Mouse (Mus musculus): Measurements from ENCODE around the gene Slc6a17. TPM values are rescaled to one million over a fixed set of nuclear protein-coding genes. Genes with fewer than 3 reads are reported as not detected.

Gene Slc6a17
- under 1 TPM; 0.28 to 0.81 TPM for total RNA-seq (2021)
- long read RNA-seq, experiment 1, partial matches to known transcripts: 0 of 1 reads
- long read RNA-seq, experiment 1, other reads (novel, unspliced or antisense): 1 of 1 reads
- long read RNA-seq, experiment 2: 0 reads

DNA sequence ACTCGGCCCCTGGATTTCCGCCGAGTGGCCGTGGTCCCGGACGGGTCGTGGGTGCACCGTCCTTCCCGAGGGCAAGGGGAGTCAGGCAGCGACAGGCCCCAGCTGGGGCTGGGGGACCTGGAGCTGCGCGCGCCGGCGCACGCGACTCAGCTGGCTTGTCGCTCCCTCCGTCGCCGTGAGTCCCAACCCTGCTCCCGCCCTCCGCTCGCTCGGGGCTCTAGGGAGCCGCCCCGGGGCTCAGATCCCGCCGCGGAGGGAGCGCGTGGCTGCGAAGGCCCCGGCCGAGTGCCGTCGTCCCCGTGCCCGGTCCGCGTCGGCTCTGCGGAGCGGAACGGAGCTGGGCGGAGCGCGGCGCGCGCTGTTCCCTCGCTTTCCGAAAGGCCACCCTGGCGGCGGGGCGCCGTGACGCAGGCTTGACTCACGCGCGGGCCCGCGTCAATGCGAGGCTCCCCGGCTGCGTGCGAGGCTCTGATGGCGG, at the start of gene Slc6a17:
TSS of gene Slc6a17 (minus strand) at position 388 of the 478 bp plus-strand sequence.
- peak; percentile 15; the same call in 1 of the 2 replicates for TF ChIP-seq CTCF (IDR thresholded peaks at IDR 0.05)
- intact Hi-C loops (cut with DNase I): no loop called here
- peak; percentile 42 for DNase-seq
- H3K4me3 ChIP-seq: peak within 1 kb of the TSS; percentile 63
- H3K27ac ChIP-seq: no peak within 1 kb of the TSS

DNA sequence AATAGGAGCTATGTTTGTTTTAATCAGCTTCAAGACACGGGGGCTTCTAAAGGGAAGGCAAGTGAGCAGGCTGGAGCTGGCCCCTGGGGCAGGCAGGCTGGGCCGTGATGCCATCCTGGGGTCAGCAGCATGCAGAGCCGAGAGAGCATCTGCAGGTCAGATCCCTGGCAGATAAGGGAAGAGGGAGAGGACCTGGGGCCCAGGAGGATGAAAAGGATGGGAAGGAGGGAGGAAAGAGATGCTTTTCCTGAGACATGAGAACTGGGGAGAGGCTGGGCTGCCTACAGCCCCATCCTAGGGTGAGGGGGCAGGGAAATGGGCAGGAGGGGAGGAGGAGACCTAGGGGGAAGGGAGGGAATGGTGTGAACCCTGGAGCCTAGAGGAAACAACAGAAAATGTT, 47.5 kb upstream of the Slc6a17 start:
- intact Hi-C loops (cut with DNase I): no loop called here
- no peak for TF ChIP-seq CTCF (IDR thresholded peaks at IDR 0.05)
- Histone ChIP-seq H3K4me3 (no peak overlapping the region), H3K27ac (no peak overlapping the region)
- no peak for DNase-seq

DNA sequence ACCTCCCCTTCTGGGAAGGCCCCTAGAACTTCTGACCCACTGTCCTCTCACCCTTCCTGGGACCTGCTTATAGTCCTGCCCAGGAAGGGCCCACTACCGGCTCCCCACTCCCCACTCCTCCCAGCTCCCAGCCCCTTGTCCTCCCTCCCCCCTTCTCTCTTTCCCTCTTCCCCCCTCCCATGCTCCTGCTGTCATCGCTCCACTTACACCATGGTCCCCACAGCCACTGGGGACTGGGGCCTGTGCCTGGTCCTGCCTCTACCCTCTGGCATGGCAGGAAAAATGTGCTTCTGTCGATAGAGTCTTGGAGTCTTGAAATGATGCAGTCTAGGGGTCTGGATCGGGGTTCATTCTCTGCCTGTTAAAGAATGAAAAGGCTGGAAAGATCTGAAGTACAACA, 46.1 kb upstream of the Slc6a17 start:
- no peak for TF ChIP-seq CTCF (IDR thresholded peaks at IDR 0.05)
- intact Hi-C loops (cut with DNase I): no loop called here
- no peak overlapping the region for H3K4me3 ChIP-seq
- no peak for DNase-seq
- H3K27ac ChIP-seq: no peak overlapping the region

DNA sequence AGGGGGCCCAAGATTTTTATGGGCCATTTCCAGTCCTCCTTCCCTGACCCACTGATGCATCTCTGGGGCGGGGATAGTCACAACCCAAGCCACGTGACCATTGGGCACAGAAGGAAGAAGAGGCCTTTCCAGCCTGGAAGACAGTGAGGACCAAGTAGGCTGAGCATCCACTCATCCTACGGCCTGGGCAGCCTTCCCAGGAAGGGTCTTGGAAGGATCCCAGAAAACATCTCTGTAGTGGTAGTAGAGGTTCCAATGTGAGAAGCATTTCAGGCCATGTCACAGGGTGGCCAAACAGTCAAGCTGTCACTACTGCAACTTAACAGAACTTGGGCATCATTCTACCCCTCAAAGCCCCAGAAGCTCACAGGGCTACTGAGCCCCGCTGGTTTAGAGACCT, 44.8 kb upstream of the Slc6a17 start:
- no peak overlapping the region for H3K4me3 ChIP-seq
- H3K27ac ChIP-seq: no peak overlapping the region
- DNase-seq: no peak
- TF ChIP-seq CTCF (IDR thresholded peaks at IDR 0.05): no peak
- intact Hi-C loops (cut with DNase I): no loop called here

DNA sequence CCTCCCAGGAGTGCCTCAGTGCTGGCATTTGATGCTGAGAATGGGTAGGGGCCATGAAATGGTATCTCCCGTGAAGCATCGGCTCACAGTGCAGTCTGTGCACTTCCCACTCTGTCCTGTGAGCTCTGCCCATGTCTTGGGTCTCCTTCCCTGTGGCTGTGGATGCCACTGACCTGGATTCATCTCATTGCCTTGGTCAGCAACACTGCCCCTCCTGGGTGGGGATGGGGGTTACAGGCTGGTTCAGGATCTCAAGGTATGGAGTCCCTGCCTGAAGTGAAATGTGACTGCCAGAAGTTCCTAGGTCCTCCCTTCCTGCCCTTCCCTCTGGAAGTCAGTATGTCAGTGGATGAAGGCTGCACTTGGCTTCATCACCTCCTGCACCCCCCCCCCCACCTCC, 44.3 kb upstream of the Slc6a17 start:
- no peak for TF ChIP-seq CTCF (IDR thresholded peaks at IDR 0.05)
- intact Hi-C loops (cut with DNase I): no loop called here
- no peak for DNase-seq
- Histone ChIP-seq H3K27ac (no peak overlapping the region), H3K4me3 (no peak overlapping the region)

DNA sequence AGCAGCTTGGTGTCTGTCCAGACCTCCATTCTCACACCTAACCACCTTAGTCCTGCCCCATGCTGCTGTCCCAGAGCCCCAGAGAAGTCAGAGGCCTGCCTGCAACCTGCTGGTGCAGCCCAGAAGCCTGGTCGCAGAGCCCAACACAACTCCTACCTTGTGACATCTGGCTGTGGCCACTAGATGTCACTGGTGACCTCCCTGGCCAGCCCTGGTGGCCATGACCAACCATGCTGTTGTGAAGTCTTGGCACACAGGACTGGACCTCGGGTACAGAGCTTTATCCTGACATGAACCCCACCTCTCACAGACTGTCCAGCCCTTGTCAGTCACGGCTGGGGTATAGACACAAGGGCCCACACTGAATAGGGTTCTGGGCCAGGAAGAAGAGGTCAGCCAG, 41.4 kb upstream of the Slc6a17 start:
- TF ChIP-seq CTCF (IDR thresholded peaks at IDR 0.05): peak; percentile 92
- intact Hi-C loops (cut with DNase I): loop anchor here (1.0 kb wide), 1 partner anchor 20 kb away; no protein-coding TSS in a partner anchor
- DNase-seq: peak; percentile 84
- Histone ChIP-seq H3K27ac (no peak overlapping the region), H3K4me3 (no peak overlapping the region)

DNA sequence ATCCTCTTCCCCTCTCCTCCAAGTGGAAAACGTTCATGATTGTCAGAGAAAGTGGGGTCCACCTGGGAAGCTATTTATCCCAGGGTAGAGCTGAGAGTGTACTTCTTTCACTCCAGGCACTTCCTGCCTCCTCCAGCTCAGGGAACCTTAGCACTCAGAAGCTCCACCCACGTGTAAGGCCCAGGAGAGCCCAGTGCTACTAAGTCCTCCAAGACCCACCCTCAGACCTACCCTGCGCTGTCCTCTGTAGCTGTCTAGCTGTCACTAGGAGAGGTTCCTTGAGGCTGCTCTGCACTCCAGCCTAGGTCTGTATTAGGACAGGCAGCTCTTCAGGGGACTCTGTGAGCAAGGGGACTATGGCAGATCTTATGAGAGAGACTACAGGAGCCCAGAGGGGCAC, 40.9 kb upstream of the Slc6a17 start:
- no peak for TF ChIP-seq CTCF (IDR thresholded peaks at IDR 0.05)
- intact Hi-C loops (cut with DNase I): loop anchor here (1.0 kb wide), 1 partner anchor 21 kb away; no protein-coding TSS in a partner anchor
- Histone ChIP-seq H3K4me3 (no peak overlapping the region), H3K27ac (no peak overlapping the region)
- no peak for DNase-seq

DNA sequence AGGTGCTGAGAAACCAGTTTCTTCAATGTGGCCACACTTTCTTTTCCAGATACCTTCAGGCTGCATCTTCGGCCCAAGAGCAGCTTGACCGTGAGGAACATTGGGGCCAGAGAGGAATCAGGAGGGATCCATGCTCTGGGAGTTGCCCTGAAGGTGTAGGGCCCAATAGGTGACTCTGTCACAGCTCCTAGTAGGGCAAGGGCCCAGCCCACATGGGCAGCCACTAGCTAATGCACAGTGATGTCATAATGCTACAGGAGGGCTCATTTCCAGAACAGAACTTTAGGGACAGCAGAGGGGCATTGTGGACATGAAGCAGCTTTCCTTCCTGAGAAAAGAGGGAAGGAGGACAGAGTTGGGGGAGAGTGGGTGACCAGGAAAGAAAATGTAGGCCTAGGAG, 37.0 kb upstream of the Slc6a17 start, which contains the start of gene Ubl4b:
TSS of gene Ubl4b (minus strand) at position 232 of the 400 bp plus-strand sequence.
- Histone ChIP-seq H3K27ac (no peak within 1 kb of the TSS), H3K4me3 (no peak within 1 kb of the TSS)
- intact Hi-C loops (cut with DNase I): no loop called here
- no peak for DNase-seq
- TF ChIP-seq CTCF (IDR thresholded peaks at IDR 0.05): no peak

DNA sequence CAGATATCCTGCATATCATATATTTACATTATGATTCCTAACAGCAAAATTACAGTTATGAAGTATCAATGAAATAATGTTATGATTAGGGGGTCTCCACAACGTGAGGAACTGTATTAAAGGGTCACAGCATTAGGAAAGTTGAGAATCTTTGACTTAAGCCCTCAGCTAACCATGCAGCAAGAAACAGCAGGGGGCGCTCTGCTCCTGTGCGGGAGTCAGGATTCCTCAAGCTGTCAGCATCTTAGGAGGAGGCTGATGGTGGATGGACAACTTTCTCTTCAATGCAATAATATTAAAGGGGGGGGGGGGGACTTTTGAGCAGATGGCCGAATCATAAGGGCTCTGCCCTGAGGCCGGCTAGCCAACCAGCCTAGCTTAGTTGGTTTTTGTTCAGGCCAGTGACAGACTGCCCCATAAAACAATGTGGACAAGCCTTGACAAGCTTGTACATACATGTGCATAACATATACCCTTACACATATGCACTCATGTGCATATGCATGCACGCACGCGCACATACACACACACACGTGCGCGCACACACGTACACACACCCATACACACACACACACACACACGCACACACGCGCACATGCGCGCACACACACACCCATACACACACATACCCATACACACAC, 32.7 kb upstream of the Slc6a17 start:
- DNase-seq: peak; percentile 74
- peak; percentile 78 for TF ChIP-seq CTCF (IDR thresholded peaks at IDR 0.05)
- no peak overlapping the region for H3K4me3 ChIP-seq
- H3K27ac ChIP-seq: no peak overlapping the region
- intact Hi-C loops (cut with DNase I): no loop called here

DNA sequence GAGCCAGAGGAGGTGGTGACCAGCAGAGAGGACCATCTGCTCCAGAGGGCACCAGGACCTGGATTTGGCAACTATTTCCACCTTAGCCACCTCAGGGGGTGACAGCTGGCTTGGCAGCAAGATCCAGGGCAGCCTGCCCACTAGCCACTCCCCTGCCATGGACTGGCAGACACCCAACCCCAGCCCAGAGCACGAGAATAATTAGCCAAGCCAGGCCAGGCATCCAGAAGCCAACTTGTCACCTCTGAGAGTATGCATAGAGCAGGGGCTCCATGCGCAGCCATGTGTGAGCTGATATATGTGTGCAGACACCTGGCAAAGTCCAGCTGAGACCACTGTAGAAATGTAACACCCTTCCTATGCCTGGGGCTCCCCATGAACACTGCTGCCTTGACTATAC, 29.1 kb upstream of the Slc6a17 start:
- no peak overlapping the region for H3K4me3 ChIP-seq
- TF ChIP-seq CTCF (IDR thresholded peaks at IDR 0.05): no peak
- intact Hi-C loops (cut with DNase I): no loop called here
- H3K27ac ChIP-seq: no peak overlapping the region
- DNase-seq: peak; percentile 27

DNA sequence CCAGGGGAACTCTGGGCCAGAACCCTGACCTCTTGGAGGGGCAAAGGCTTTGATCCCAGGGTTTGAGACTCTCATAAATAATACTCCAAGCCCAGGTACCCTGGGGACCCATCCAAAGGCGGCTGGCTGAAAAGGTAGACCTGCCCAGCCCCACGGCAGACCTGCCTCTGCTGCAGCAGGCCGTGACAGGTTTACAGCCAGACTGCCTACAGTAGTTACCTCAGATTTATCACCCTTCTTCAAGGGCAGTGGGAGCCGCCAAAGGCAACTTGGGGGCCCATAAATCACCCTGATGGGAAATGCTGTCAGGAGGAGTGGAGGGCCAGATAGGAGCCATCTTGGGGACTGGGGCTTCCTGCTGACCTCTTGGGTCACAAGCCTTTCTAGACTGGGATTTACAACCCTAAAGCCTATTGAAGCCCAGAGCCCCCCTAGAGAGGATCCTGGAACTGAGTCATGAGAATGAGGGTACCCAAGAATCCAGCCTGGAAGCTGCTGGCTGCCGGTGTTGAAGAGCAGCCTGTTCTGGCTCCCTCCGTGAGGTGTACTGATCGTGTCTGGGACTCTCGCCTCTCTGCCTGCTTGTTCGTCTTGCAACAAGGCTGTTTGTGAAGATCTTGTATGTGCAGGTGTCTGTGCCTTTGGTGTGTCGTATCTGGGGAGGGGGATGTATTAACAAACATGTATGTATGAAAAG, 28.0 kb upstream of the Slc6a17 start:
- intact Hi-C loops (cut with DNase I): no loop called here
- no peak for DNase-seq
- no peak for TF ChIP-seq CTCF (IDR thresholded peaks at IDR 0.05)
- Histone ChIP-seq H3K4me3 (no peak overlapping the region), H3K27ac (no peak overlapping the region)

DNA sequence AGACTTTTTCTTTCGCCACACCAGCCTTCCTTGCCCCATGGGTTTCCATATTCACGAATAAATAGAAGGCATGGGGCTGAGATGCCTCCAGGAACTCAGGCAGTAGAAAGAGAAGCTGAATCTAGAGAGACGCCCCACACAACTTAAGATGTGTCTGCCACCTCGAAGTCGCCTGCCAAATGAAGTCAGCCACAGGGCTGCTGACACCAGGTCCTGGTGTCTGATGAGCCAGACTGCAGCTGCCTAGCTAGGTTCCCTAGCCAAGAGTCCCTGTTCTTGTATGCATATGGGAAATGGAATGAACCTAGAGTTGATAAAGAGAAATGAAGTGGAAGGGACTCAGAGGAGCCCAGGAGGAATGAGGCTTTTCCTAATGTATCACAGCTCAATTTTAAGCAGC, 27.5 kb upstream of the Slc6a17 start:
- intact Hi-C loops (cut with DNase I): no loop called here
- no peak for DNase-seq
- TF ChIP-seq CTCF (IDR thresholded peaks at IDR 0.05): no peak
- Histone ChIP-seq H3K4me3 (no peak overlapping the region), H3K27ac (no peak overlapping the region)

Measured in gastrocnemius, adult 2 months (tissue).